Mouse (Mus musculus): Measurements from ENCODE around the gene Tubb4b.

Gene Tubb4b

DNA sequence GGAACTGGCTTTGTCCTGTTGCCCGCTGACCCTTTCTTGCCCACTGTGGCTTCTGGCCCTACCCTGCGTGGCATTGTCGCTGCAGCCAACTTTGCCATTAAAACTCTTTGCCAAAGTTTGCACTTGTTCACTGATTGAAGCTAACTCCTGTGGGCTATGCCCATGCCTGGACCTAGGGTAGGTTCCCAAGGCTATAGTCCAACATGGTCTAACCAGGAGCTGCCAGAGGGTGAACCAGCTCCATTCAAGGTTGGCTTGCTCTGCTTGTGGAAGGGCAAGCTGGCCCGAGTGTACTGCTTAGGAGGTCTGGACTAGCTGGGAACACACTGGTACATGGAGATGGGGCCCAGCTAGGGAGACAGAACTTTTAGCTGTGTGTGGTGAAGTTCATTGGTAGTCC is 19.6 kb upstream of the Tubb4b start:
- no peak for DNase-seq

DNA sequence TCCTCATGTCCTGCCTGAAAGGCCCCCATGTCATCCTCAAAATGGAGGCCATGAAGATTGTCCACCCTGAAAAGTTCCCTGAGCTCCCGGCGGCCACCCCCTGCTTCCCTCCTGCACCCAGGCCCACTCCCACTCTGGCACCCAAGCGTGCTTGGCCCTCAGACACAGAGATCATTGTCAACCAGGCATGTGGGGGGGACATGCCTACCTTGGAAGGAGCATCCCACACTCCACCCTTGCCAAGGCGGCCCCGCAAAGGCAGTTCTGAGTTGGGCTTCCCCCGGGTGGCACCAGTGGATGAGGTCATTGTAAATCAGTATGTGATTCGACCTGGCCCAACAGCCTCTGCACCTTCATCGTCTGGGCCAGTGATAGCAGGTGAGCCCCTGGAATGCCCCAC is 18.8 kb upstream of the Tubb4b start:
- no peak for DNase-seq

DNA sequence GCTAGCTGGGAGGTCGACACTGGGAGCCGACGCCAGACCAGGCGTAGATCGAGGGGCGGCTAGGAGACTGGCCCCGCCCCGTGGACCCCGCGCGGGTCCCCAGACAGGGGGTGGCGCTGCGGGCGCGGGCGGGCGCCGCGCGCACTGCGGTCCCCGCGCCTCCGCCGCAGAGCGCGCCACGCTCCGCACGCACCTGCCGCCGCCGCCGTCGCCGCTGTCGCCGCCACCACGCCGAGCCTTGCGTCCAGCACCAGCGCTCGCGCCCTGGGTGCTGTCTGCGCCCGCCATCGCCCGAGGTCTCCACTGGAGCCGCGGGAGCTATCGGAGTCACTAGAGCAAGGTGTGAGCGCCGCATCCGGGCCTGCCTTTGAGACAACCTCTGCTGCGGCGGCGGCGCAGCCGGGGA is 17.6 kb upstream of the Tubb4b start, which contains the start of the genes Rnf208 and Cysrt1:
Gene Rnf208, plus strand, starts transcription at position 155 of the 406 bp plus-strand sequence.
Gene Cysrt1, minus strand, starts transcription at position 352 of the 406 bp plus-strand sequence.
- peak; percentile 60 to 61 for DNase-seq

DNA sequence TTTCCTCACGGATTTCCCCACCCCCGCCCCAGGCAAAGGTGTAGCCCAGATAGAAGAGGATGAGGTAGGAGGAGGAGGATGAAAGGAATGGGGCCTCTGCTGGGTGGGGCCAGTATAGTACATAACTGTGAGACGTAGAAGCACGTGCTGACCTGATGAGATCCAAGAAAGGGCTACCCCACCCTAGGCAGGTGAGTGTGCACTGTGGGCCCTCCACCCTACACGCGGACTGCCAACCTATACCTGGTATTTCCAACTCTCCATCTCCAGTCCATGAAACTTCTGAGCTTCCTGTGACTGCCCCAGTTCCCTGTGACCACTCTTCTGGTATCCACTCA is 16.9 kb upstream of the Tubb4b start:
- no peak for DNase-seq

DNA sequence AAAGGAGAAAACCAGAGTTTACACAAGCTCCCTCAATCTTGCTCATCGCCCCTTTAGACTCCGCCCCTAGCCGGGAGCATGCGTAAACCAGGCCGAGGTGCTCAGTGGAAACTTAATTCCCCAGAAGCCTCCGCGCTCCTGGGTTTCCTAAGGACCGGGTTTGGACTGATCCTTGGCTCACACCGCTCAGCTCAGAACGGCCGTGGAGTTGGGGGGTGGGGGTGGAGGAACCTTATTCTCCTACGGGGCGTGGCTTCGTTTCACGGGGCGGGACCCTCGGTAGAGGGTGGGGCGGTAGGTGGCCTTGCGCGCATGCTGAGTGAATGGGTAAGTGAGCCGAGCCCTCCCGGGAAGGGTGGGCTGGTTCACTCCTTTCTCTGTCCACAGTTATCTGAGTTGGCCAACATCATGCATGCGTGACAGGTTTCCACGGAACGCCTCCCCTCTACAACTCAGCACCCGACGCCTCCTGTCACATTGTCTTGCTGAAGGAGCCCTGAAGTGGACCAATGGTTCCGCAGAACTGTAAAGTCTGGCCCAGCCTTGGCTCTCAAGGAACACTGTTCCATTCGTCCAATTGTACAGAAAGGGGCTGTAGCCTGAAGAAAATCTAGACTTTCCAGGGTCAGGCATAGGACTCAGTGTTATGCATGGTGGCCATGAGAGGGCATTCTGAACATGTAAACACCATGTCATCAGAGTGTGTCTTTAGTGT is 16.4 kb upstream of the Tubb4b start:
- DNase-seq, result peak; percentile 72 to 74

DNA sequence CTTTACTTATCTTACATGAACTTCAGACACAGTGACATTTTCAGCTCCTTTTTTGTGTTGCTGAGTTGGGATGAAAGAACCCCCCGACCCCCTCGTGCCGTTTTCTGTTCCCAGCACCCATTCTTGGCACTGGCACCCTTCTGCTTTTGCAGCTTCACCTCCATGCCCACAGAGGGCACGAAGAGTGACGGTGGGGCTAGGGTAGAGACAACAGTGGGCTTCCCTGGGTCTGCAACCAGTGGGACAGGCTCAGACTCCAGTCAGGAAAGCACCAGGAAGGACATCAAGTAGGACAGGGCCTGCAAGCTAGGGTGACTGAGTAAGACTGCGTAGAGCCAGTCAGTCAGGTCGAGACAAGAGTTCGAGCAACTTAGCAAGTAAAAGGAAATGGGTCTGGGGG is 15.8 kb upstream of the Tubb4b start:
- DNase-seq, result peak in 1 of 2 experiments; percentile 19

DNA sequence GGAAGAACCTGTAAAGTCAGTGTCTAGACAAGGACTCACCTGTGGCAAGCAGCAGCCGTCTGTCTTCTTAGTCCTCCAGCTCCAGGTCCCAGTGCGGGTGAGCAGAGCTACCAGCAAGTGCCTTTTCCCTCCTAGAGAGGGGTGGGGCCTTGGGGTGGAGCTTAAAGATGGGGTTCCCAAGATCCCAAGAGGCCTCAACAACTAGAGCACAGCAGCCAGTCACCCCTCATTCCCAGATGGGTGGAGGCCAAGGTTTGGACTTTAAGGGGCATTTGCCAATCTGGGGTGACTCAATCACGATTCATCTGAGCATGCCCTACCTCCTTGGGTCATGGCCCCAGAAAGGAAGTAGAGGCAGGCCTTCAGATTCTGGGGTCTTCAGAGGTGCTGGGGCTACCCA is 15.3 kb upstream of the Tubb4b start:
- no peak for DNase-seq

DNA sequence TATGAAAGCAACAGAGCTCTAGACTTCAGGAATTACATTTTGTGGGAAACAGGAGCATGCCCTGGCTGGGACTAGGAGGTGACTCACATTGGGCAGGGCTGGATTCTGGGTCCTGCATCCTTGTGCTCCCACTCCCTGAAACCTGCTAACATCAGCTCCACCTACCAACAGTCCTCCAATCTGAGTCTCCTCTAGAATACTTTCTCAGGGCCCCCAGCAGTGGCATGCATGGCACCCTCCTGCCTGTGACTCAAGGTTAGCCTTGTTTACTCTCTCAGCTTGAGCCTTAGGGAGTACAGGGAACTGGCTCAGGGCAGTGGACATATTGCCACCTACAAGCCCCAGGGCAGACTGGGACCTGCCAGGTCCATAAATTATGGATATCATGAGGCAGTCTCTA is 13.6 kb upstream of the Tubb4b start:
- DNase-seq, result no peak

DNA sequence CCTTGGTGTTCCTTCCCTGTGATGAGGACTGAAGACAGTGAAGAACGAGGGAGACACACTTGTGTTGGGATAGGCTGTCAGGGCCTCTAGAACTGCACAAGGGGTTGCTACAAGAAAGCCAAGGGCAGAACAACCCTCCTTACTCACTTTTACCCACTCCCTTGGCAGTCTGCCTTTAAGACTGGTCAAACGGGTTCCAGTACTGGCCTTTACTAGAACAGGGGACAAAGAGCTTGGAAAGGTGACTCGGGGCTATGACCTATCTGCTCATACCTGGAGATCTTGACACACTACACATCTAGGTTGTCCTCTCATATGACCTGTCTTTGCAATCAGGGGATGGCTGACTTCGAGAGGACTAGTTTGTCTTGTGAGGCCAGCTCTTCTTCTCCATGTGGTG is 13.0 kb upstream of the Tubb4b start:
- DNase-seq, result no peak

DNA sequence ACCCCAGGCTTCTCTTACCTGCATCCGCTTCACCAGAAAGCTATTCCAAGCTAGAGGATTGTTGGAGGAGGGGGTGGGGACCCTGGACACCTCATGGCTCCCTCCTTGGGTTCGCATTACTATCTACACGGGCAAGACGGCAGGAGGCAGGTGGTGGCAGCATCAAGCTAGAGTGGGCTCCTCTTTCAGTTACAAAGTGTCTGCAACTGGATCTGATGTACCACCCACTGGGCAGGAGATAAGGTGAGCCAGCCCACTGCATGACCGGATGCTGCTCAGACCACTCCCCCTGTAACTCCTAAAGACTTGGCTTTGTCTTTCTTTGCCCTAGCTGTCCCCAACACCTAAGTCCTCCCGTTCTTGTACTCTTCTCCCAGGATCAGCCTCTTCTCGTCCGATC is 12.1 kb upstream of the Tubb4b start, which contains the start of gene Rnf224:
Gene Rnf224, minus strand, starts transcription at position 174 of the 400 bp plus-strand sequence.
- DNase-seq, result no peak

DNA sequence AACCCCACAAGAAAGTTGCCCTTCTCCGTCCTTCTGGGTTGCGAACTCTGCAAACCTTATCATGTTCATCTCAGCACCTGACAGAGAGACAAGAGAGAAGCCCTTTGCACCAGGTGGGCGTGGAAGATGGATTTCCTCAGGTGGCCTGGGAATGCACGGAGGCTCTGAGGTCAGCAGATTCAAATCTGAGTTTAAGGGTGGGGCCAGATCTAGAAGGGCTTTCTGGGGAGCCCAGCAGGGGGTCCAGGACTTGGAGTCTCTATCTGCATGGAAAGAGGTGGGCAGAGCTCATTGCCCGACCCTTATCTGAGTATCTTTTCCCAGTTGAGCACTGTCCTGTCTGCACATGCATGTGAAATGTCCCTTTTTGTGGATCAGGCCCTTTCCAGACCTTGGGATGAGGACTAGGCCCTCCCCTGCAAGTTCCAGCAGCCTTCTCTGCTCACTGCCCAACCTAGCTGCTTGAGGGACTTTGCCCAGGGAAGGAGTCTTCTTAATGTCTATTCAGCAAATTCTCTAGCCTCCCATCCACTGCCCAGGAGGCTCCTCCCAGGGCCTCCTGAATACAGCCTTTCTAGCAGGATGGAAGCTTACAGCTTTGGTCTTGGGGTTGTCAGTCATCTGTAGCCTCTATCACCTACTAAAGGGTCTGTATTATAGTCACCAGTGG is 10.2 kb upstream of the Tubb4b start:
- DNase-seq, result no peak

DNA sequence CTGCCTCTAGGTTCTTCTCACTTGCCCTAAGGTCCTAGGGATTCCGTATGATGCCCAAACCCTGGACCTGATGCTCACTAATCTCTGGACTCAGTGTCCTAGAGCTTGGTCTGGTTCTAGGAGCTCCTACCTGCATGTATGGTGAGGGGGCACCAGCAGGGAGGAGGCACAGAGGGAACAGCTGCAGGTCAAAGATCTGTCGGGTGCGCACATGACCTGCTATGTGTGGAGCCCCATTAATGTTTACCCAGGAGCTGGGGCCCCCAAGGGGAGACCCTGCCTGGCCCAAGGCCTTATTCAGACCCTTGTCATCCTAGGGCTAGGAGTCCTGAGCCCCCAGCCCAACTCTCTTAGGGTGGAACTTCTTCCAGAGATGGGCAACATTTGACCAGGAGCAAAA is 9.5 kb upstream of the Tubb4b start, which contains the start of gene Slc34a3:
Gene Slc34a3, minus strand, starts transcription at position 315 of the 400 bp plus-strand sequence.
- DNase-seq, result no peak

DNA sequence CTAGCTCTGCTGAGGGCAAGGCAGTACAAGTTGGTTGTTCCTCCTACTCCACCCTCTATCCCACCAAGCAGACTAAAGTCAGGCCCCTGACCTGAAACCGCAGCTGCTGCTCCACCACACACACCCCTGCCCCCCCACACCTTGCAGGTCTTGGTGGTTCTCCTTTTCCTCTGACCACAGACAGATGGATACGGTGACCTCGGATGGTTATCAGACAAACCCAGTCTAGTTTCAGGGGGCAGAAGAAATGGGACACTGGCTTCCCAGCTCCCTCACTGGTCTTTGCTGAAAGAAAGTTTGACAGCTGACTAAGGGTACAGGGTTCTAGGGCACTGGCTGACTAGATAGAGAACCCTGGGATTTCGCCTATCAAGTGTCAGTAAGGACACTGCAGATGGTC is 8.9 kb upstream of the Tubb4b start:
- DNase-seq, result no peak

DNA sequence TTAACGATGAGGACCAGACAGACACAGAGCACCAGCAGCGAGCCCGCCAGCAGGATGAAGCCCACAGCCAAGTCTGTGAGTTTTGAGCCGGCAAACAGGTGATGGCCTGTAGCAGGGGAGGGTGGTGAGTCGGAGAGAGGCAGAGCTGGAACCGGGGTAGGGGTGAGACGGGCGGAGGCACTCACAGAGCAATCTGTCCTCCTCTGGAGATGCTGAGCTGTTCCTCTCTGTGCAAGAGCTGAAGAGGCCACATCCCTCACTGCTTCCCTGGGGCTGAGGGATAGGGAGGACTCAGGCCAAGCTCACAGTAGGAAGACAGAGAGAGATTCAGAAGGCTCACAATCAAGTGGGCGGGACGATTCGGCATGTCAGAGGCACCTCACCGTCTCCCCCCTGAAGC is 6.5 kb upstream of the Tubb4b start:
- DNase-seq, result no peak

DNA sequence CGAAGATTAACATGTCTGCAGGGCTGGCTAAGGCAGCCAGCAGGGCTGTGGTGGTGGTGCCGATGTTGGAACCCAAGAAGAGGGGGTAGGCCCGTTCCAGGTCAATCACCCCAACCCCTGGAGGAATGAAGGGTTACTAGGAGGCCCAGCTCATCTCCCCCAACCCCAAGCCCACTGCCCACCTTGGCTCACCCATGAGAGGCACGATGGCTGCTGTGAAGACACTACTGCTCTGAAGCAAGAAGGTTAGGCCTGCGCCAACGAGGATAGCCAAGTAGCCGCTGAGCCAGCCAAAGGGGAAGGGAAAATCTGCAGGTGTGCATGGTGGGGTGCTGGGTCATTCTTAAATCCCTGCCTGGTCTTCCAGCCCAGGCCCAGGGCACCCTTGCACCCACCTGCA is 6.1 kb upstream of the Tubb4b start:
- no peak for DNase-seq

DNA sequence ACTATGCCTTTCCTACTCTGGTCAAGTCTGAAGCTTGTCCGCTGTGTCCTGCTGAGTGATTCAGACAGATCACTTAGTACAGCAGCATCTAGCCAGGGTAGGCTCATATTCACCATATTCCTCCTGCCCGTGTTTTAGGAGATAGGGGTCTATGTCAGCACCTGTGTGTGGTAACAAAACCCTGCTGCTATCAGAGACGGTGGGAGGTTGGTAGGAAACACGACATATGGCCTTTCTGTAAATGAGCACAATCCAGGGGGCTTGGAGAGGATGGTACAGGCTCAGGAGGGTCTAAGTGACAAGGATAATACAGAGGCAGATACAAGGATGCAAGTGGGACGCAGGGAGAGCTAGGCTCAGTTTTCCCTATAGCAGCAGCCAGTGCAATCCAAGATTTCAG is 5.1 kb upstream of the Tubb4b start:
- DNase-seq, result no peak

DNA sequence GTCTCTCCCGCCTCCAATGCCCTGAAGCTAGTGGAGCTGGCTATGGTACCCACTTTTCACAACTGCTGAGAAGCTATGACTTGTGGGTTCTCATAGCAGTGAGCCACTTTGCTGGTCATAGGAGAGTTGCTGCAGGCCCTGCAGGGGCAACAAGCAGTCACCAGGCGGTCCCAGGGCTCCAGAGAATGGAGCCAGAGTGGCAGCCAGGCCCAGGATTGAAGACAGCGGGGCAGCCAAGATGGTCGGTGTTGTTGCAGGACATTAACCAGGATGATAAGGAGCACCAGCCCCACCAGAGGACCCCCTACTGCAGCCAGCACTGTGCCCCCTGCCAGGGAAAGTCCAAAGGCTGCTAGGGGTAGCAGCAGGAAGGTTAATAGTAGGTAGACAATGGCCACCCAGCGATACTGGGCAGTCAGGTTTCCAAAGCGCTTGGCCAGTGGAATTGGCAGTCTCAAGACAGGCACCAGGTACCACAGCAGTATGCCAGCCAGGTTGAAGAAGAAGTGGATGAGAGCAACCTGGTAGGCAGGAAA is 4.6 kb upstream of the Tubb4b start:
- DNase-seq, result no peak

DNA sequence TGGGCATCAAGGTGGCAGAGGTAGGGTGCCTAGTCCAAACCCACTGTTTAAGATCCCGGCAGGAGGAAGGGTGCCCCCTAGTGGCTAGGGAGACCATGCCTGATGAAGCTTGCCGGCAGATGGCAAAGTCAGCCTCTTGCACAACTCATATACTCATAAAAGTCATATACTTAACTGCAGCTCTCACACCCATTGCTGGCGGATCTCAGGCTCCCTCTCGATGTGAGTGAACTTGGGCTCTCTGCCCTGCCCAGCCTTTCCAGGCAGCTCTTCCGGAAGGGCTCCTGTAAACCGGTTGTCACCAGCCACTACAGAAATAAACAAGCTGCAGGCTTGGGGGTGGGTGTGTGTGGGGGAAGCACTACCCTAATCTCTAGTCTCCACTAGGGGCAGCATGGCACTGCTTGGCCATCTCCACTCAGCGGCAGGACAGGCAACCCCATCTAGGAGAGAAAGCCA is 4.0 kb upstream of the Tubb4b start:
- DNase-seq, result peak; percentile 81 to 86

DNA sequence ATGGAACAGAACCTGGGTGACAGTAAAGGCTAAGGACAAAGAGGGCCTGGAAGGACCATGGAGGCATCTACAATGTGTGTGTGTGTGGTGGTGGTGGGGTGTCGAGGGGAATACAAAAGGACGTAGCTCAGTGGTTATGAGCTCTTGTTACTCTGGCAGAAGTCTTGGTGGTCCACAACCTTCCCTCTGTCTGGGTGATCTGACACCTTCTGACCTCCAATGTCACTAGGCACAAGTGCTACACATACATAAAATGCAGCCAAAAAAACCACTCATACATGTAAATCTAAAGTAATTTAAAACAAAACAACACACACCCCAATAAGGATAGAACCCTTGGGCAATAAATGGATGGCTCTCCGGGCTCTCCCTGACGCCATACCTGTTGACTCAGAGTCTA is 2.9 kb upstream of the Tubb4b start:
- no peak for DNase-seq

DNA sequence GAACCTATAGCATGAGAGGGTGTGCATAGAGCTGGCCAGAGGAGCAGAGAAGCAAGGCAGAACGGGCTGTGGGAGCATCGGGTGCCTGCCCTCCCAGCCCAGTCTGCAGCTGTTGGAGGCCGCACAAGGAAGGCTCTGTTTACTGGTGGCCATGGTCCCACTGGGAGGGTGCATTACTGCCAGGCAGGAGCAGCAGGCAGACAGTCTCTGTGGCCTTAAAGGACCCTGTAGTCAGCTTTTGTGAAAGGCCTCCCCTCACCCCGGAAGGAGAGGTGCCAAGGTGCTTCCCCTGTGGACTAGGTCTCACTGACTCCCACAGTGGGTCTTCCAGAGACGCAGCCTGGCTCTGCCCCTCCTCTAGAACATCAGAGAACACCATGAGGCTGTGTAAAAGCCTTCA is 2.4 kb upstream of the Tubb4b start:
- peak in 1 of 2 experiments; percentile 30 for DNase-seq

DNA sequence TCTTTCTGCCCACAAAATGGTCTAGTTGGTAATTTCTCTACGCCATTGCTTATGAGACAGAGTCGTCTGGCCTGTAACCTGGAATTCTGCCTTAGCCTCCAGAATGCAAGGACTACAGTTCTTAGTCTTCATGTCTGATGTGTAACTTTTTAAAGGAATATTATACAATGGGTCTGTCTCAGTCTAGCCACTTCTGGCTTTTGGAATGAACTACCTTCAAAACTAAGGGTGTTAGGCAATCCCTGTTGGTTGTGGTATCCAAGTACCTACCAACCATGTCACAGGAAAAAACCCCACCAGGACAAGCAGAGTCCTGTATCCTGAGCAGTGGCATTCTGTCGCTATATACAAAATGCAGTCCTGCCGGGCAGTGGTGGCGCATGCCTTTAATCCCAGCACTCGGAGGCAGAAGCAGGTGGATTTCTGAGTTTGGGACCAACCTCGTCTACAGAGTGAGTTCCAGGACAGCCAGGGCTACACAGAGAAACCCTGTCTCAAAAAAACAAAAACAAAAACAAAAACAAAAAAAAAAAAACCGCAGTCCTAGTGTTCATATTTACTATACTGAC is 1.4 kb upstream of the Tubb4b start:
- no peak for DNase-seq

DNA sequence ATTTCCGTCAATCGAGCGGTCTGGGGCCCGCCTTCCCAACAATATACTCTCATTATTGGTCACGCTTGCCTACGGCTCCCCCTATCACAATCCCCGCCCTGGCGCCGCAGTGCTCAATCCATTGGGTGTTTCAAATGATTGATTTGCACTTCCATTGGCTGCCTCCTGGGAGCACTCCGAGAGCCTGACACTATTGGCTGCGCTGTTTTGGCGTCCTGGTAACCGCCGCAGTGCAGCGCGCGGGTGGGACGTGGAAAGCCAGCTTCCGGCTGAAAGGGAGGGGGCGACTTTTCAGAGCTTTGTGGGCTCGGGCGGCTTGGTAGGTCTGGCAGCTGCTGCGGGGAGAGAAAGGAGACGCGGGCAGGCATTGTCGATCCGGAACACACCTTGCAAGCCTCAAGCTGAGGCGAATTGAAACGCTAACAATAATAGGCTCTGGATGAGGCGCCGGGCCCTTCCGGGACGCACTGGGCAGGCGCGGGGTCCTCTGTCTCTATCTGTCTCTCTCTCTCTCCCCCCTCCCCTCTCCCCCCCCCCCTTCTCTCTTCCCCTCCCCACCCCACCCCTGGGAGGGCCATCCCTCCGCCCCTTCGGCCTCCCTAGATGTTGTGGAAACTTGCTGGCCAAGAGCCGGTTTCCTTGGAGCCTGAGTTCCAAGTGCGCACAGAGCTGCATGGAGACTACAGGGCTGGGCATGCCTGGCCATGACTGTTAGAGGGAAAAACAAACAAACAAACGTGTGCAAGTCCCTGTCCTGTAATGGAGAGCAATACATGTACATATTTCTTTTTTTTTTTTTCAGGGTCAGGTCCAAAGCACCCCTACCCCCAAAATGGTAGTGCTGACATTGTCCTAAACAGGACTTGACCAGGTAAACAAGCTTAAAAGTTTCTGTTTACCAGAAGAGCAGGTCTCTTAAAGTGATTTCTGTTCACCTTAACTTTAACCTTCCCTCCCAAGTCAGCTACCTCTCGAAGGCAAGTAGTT is 557 bp upstream of the Tubb4b start:
- DNase-seq, result peak; percentile 97

Measured in cerebellum, postnatal 36 days (tissue).